Mouse (Mus musculus) megakaryocyte-erythroid progenitor cell, adult 5-6 weeks (primary cell): ENCODE measurements at regions not wholly inside any gene's neighbourhood (a gene's known extent, or its start where the extent isn't known, plus 50 kb on each side); places are given as distances from the start of the nearest gene placed in this dataset.

Source experiments
- ATAC-seq: replicated peaks from 2 replicates; pipeline ENCODE4 v1.8.0; 2016; ENCODE audit warnings: mild to moderate bottlenecking, inconsistent platforms; ENCODE audit not compliant: severe bottlenecking, poor library complexity, low FRiP score, low TSS enrichment

DNA sequence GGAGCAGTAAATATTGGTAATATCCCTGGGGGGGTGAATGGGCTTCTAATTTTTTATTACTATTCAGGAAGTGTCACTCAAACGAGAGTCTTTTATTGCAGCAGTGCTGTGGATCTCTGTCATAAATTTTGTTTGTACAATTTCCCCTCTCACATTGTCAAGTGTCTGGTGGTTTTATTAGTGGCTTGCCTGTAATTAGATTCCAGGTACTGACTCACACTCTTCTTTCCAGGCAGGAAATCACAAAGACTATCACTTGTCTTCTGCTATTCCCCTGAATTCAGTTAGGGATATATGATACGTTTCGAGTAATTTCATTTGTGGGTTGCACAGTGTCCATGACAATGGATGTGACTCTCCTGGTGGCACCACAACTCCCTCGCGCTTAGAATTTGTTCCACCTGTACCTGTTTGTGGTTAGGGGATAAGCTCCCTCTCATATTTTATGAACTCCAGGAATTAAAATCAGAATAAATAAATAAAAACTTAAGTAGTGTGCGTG is 517.4 kb downstream of the Adgrl2 start:
- ATAC-seq: no peak

DNA sequence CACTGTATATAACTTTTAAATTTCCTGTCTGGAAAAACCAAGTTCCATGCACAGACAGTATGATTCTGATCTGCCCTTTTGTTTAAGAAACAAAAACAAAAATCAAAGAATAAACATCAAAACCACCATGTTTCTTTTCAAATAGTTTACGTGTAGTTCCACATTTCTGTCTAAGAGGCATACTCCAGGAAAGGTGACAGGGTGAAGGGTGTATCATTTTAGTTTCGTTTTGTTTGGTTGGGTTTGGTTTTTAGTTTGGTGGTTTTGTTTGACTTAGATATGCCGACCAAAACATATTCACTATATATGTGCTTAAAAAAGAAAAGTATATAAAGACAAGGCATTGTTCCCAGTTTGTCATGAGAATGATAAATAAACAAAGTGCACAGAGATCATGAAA is 524.9 kb downstream of the Adgrl2 start:
- no peak for ATAC-seq

DNA sequence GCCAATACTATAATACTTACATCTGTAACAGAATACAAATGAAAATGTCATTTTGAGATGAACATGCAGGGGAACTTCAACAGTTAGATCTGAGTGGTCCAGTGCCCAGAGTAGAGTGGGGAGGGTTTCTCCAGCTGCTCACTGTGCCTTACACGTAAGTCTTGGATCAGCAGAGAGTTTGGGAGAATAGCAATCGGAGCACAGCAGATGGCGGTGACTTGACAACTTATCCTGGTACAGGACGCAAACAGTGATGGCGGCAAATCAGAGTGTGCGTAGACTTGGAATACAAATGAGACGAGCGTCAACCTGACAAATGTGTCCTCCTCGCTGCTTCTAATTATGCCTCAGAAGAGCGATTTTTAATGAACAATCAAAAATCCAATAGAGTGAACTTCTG is 527.6 kb downstream of the Adgrl2 start:
- ATAC-seq: no peak

DNA sequence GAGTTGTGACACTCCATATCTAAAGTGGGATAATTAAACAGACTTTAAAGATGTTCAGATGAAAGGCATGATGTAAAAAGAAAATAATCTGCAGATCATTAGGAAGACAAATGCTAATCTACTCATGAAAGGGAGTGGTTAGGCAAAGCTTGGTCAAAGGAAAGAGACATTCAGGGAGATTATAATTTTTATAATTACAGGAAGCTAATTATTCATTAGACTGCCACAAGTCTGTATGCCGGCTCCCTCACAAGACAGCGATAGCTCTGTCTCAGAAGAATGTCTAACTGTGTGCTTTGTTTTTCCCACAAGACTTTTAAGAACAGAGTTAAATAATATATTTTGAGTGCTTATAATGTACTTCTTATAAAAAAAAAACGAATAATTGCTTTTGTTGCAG is 541.5 kb downstream of the Adgrl2 start:
- no peak for ATAC-seq

DNA sequence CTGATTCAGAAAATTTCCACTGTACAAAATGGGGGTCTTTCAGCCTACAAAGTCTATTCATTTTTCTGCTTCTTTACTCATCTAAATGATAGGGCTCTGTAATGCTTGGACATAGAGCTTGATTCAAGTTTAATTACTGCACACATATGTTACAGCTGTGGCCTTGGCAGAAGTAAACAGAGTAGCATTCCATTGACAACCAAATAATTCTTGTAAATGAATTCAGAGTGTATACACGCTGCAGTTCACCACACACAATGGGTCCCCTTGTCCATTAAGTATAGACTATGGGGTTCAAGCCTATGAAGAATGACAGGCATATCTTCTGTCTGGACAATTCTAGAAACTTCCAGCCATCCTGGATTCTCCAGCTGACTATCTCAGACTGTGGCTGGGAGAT is 541.9 kb downstream of the Adgrl2 start:
- ATAC-seq: no peak

DNA sequence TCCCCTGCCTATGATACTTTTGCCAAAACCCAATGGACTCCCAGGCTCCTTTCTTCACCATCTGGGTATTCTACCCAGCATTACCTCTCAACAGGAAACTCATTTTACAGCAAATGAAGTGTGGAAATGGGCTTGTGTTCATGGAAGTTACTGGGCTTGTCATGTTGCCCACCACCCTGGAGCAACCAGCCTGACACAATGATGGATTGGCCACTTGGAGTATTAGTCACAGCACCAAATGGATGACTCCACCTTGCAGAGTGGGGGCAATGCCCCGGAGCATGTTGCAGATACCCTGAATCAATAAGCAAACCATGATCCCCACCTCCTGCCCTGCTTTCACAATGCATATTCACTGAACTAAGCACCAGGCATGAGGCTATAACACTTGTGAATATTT is 543.5 kb downstream of the Adgrl2 start:
- no peak for ATAC-seq

DNA sequence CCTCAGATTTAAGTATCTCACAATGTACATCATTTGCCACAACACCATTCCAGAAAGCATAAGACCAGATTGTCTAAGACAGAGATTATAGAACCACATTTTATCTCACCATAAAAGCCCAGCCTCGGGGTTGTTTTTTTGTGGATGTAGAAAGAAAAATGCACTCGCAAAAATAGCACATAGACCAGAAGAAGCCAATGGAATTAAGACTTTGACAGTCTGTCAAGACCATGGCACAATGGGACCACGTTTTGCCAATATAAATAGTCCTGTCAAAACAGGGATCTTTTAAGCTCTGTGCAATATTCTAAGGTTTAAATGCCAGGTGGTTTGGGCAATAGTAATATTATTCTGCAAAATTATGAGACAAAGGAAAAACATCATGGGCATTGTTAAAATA is 547.3 kb downstream of the Adgrl2 start:
- no peak for ATAC-seq

DNA sequence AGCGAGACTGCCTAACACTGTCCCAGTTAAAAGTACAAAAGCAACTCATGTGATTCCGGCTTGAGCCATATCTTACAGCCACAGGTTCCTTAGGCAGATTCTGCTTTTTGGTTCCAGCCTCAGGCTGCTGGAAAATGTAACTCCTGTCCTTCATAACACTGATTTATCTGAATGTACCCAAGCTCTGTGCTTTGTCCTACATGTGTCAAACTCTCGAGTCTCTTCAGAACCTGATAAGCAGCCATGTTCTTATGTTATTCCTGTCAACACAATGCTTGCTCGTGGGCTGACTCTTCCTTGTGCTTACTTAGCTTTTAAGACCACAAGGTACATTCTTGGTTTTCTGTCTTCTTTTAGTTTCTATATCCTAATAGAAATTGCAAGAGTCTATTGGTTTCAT is 556.3 kb downstream of the Adgrl2 start:
- no peak for ATAC-seq

DNA sequence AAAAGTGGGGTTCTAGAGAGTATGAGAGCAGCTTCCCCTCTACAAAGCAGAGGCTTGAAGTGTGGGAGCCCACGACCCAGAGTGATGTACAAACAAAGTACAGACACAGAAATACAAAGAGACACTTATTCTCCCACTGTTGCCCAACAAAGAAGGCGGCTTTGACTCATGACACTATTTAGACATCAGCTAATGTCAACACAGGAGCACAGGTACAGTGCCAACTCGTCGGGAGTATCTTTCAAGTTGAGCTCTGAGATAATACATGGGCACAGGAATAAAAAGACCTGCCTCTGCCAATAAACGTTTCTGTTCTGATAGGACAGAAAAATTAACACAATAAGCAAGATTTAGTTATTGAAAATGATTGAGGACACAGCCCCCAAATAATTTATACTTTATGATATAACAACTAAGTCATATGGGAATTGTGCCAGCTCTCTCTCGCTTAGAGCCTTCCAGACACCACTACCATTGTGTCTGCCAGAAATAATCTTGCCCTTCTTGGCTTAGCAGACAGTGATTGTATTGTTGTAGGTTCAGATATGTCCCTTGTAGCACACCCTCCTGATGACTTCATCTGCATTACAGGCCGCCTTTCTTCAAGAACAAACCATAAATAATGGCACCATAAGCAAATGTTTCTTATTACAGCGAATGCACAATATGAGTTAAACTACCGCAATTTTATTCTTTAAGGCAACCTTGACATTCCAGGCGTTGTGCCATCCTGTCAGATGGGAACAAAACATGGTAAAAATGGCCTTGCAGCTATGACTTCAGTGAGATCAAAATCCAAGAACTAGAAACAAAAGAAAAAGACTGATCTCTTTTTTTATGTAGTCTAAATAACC is 561.1 kb downstream of the Adgrl2 start:
- ATAC-seq: 0 out of 2 replicates have a peak, but pooled peaks have one; percentile 36

DNA sequence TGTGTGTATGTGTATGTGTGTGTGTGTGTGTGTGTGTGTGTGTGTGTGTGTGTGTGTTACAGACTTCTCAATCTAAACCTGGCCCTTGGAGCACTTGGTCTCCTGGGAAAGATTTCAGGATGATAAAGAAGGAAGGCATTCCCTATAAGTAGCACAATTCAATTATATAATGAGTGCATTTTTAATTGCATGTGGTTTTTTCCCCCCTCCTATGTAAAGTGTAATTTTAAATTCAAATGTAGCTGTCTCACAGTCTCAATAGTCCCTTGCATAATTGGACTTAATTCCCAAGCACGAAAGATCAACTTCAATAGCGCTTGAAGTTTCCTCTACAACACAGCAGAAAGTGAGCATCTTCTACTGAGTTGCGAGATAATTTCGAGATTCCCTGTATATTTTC is 566.3 kb downstream of the Adgrl2 start:
- ATAC-seq: no peak

DNA sequence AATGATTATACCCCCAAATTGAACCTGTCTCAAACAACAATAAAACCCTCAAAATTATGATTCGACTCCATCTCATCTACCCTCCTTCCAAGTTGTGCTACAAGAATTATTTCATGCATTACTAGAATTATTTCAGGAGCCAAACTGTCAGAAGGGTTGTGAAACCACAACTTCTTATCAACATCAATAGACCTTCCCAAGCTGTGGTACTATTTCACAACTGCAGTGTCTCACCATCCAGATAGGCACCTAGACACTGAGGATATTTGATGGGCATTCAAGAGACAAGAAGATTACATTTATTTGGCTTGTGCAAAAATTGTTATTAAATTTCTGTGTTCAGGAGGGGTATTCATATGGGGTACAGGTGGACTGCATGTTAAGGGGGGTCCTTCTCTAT is 567.0 kb downstream of the Adgrl2 start:
- ATAC-seq: peak; percentile 56; the same call in 1 of the 2 replicates

DNA sequence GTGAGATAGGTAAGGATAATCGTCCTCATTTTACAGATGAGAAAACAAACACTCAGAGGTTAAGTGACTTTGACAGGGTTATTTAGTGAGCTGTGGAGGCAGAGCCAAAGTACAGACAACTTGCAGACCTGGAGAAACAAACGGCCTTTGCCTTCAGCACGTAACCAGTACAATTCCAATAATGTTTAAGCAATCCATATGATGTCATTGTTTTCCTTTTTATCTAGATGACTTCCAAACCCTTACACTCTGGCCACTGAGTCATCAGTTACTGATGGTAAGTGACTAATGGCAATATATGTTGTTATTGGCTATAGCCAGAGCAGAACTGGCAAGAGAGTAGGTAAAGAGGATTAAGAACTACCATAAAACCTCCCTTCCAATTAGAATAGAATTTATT is 567.6 kb downstream of the Adgrl2 start:
- no peak for ATAC-seq

DNA sequence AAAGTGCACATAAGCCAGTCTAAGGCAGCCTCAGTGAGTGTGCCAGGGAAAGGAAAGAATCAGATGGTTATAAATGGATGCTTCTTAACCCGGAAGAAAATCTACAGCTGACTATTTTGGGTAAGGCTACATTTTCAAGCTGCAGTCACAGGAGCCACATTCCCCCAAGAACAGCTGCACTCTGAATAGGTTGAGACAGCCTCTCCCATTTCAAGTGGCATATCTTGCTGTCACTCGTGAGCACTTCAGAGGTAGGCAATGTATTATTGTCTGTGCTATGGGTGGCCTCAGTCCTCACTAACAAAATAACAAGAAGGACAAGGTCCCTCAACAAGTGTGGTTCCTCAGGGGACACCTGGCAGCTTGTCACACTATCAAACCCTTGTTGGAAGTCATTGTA is 568.1 kb downstream of the Adgrl2 start:
- ATAC-seq: no peak

DNA sequence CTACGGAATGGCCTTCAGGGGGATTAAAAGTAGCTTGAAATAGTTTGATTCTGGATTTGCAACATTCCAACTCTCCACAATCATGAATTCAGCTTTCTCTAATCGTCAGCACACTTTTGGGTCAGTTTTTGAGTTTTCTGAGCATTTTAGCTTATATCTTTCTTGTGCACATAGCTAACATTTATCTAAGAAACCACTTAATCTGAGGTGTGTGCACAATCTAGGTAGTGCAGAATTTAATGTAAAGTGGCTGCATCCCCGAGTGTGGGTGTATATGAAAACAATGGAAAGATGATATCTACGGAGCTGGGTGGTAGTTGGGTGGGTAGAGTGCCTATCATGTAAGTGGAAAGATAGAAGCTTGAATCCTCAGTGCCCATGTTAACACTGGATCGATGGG is 570.1 kb downstream of the Adgrl2 start:
- ATAC-seq: peak; percentile 64

DNA sequence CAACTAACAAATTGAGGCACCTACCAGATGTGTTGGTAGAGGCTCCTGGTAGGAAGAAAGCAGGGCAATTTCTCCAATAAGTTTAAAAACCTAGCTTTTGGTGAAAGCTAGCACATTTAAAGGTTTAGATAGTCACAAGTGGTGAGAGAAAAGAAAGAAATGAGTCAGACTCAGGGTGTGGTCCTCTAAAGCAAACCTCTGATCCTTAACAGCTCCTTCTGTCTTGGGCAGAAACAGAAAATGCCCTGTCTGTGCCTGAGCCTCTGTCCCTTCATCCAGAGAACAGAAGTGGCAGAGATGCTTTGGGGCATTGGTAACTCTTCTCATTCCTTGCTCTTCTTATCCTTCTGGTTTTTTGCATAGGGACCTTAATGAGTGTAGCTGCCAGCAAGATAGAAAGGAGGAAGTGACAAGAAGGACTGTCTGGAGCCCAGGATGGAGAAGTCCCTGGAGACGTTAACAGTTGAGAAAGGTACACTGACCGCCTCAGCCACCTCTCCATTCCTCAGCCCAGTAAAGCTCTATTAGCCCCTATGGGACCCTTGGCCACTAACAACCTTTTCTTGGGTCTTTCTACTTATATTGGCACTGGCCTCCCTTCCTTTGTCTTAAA is 570.8 kb downstream of the Adgrl2 start:
- peak; percentile 53 for ATAC-seq

DNA sequence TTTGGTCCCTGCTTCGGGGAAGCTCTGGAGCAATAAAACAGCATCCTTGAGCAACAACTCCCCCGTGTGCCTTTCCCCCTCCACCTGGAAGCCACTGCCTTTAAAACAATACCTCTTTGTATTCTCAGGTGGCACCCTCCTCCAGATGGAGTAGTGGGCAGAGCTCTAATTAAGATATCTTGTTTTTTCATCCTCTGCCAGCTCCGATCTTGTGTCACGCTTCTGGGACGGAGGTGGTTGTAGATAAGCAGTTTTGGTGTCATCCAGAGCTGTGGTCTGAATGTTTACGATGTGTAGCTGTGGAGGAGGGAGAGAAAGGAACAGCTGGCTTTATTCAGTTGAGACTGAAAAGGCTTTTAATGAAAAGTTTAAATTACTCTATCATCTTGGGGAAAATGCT is 572.3 kb downstream of the Adgrl2 start:
- peak; percentile 85 for ATAC-seq

DNA sequence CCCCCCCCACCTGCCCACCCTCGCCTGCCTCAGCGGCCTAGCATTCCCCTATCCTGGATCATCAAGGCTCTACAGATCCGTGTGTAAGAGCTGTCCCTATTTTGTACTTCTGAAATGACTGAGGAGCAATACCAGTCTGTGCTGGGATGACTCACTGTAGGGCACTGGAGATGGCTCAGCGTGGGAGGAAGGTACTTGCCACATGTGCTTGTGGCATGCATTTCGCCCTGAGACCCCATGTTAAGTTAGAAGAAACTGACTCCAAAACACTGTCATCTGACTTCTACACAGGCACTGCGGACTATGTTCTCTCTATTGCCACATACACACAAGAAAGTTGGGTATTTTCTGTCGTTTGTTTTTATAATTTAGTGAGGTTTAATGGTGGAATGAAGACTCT is 574.9 kb downstream of the Adgrl2 start:
- ATAC-seq: no peak

DNA sequence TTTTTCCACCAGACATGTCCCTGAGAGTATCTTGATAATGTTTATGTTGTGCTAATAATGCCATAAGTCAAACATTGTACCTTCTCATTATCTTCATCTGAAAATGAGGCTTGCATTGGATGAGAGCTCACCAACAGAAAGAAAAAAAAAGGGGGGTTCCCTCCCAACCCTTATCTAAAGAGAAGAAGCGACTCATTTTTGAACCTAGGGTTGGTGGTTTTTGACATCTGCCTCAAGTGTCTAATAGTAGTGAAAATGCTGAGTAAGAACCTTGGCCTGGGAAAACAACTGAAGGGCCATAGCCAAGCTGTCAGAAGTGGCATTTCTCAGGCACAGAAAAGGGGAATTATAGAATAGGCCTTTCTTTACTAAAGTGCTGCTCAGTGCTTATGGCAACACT is 577.3 kb downstream of the Adgrl2 start:
- ATAC-seq: peak; percentile 63

DNA sequence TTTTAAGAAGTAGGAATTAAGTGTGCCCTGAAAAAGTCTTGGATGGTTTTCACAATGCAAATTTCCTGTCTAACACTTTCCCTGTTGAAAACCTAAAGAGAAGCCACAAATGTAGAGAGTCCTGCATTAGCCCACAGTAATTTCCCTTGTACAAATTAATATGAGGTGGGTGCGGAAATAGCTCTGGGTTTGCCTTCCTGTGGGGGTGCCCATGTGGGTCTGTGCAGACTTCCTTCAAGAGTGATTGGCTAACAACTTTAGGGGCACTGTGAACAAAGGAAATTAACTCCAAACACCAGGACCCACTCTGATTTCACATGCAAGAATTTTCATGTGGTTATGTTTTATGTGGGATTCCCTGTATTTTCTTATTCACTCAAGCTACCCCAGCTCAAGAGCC is 578.2 kb downstream of the Adgrl2 start:
- ATAC-seq: no peak

DNA sequence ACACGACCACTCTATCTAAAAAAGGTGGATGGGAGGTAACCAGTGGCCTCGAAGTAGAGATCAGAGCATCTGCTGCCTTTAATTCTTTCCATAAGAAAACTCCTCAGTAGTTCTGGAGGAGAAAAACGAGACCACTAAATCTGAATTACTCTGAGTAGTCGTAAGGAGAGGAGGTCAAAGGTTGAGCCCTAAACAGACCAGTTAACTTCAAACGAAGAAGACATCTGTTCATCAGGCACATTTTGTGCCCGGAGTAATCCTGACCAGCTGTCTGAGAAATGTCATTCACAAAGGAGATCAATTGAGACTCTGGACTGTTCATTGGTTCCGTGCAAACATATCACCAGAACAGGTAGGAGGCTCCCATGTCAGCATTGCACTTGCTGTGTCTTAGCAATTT is 592.0 kb downstream of the Adgrl2 start:
- no peak for ATAC-seq

DNA sequence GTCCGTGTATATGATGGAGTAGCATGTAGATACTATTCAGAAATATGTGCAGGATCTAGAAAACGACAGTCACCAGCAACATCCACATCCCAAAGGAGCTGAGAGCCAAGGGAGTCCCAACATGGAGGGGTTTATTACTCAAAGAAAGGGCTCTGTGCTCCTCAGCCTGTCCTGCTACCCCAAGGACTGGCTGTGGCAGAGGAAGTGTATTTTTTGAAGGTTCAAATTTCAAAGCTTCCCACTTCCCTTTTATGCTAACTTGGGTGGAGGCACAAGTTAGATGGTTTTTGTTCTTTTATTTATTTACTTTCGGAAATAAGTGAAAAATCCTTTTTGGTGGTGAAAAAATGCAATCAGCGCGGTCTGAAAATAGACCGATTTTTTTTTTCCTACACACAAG is 602.8 kb downstream of the Adgrl2 start:
- ATAC-seq: no peak
